ENCODE assay signal across 25 mouse cellular contexts in the genomic region with DNA sequence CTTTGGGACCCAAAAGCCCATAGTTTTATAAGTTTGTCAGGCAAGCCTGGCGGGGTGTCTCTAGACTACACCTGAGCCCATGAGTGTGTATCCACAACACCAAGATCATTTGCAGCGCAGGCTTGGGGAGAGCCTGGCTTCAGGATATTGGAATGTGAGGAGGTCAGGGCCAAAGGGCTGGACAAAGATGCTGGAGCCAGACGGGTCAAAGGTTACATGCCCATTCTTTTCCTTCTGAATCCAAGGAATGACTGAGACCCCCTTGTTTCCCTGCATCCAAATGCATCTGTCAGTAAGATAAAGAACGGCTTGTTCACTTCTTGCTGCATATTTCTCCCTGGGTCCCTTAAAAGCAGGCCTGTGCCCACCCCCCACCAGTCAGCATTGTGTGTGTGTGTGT.
DNase-seq lines count a peak whose midpoint lies in the region; ATAC-seq lines count a peak whose summit lies in the region.
"Had no signal": no experiment of that assay in that cellular context is flagged by ENCODE, and none has a peak within 500 bp of the region (broad histone marks: within the 10 kb centered on the region; RNA-seq: fewer than 3 reads in every experiment).

No protein-coding gene starts in this region.

- H3K4me1 ChIP-seq in hindbrain, embryonic 11.5 days (replicated peaks; ENCODE audit: control insufficient read depth, insufficient read depth, low read length), result no peaks in the 10 kb centered on the region
- peaks cover 12% of the 10 kb centered on the region for H3K4me1 ChIP-seq in hindbrain, embryonic 12.5 days
- no peaks in the 10 kb centered on the region for H3K4me1 ChIP-seq in embryonic facial prominence, embryonic 11.5 days (ENCODE audit: control insufficient read depth, insufficient read depth, low read length)

- H3K27me3 ChIP-seq in hindbrain, embryonic 11.5 days (ENCODE audit: control insufficient read depth, insufficient read depth, low read length), result no peaks in the 10 kb centered on the region
- H3K27me3 ChIP-seq in hindbrain, embryonic 12.5 days, result peaks cover 5% of the 10 kb centered on the region; the same call in 1 of the 2 replicates
- H3K27me3 ChIP-seq in embryonic facial prominence, embryonic 11.5 days (ENCODE audit: control insufficient read depth, insufficient read depth, low read length), result no peaks in the 10 kb centered on the region

- no peaks in the 10 kb centered on the region for H3K9me3 ChIP-seq in hindbrain, embryonic 11.5 days (ENCODE audit: control insufficient read depth, low read length)
- no peaks in the 10 kb centered on the region for H3K9me3 ChIP-seq in hindbrain, embryonic 12.5 days (replicated peaks)
- H3K9me3 ChIP-seq in embryonic facial prominence, embryonic 11.5 days (replicated peaks; ENCODE audit: control insufficient read depth, low read length), result no peaks in the 10 kb centered on the region
- H3K9me3 ChIP-seq: embryonic facial prominence, embryonic 13.5 days; forebrain, embryonic 13.5 days; midbrain, embryonic 13.5 days; neural tube, embryonic 13.5 days had no signal

- H3K4me2 ChIP-seq in hindbrain, embryonic 11.5 days (replicated peaks; ENCODE audit: low read depth, low read length), result no peak overlapping the region
- H3K4me2 ChIP-seq in hindbrain, embryonic 12.5 days (replicated peaks), result no peak overlapping the region
- no peak overlapping the region for H3K4me2 ChIP-seq in embryonic facial prominence, embryonic 11.5 days (ENCODE audit: low read depth, low read length)
- H3K4me2 ChIP-seq: embryonic facial prominence, embryonic 13.5 days; forebrain, embryonic 13.5 days; midbrain, embryonic 13.5 days; neural tube, embryonic 13.5 days had no signal

- H3K27ac ChIP-seq in hindbrain, embryonic 11.5 days (ENCODE audit: low read depth, low read length), result no peak overlapping the region
- no peak overlapping the region for H3K27ac ChIP-seq in hindbrain, embryonic 12.5 days
- H3K27ac ChIP-seq in embryonic facial prominence, embryonic 11.5 days (replicated peaks; ENCODE audit: low read depth, low read length), result no peak overlapping the region
- H3K27ac ChIP-seq: embryonic facial prominence, embryonic 13.5 days; forebrain, embryonic 13.5 days; gastrocnemius, adult 2 months; hindbrain, postnatal 0 days; kidney, postnatal 0 days; macrophage; midbrain, embryonic 13.5 days; neural tube, embryonic 13.5 days had no signal

- H3K4me3 ChIP-seq in hindbrain, embryonic 11.5 days (ENCODE audit: low read depth, low read length), result no peak overlapping the region
- no peak overlapping the region for H3K4me3 ChIP-seq in hindbrain, embryonic 12.5 days
- no peak overlapping the region for H3K4me3 ChIP-seq in embryonic facial prominence, embryonic 11.5 days (ENCODE audit: low read depth, low read length)
- H3K4me3 ChIP-seq: embryonic facial prominence, embryonic 13.5 days; erythroblast, embryonic 14.5 days; forebrain, embryonic 13.5 days; gastrocnemius, adult 2 months; midbrain, embryonic 13.5 days; neural tube, embryonic 13.5 days had no signal

- 33% methylated on average over 4 of the region's 4 CpGs for WGBS in hindbrain, embryonic 11.5 days
- WGBS in hindbrain, embryonic 12.5 days, result 30% methylated on average over 4 of the region's 4 CpGs
- 36% methylated on average over 4 of the region's 4 CpGs for WGBS in embryonic facial prominence, embryonic 11.5 days

- DNase-seq in hindbrain, embryonic 11.5 days (ENCODE audit: low spot score), result peak; percentile 21
- DNase-seq in retina, postnatal 1 day, result peak; percentile 36
- no peak for DNase-seq in retina, embryonic 14.5 days (ENCODE audit: low spot score)
- no peak for DNase-seq in embryonic facial prominence, embryonic 11.5 days (ENCODE audit: low spot score)
- DNase-seq in ovary, postnatal 10 days (ENCODE audit: low spot score), result no peak
- no peak for DNase-seq in layer of hippocampus, postnatal 25 days (ENCODE audit: extremely low spot score in 1 of 2, low spot score in 1 of 2)
- DNase-seq: adrenal gland, postnatal 14 days; cerebellum, adult 8-10 months; cerebellum, postnatal 36 days; gastrocnemius, adult 2 months; heart, postnatal 36 days; left cerebral cortex, postnatal 4 days; thymus, postnatal 14 days had no signal

- H3K9ac ChIP-seq in hindbrain, embryonic 11.5 days (ENCODE audit: low read depth, low read length), result no peak overlapping the region
- no peak overlapping the region for H3K9ac ChIP-seq in hindbrain, embryonic 12.5 days
- H3K9ac ChIP-seq in embryonic facial prominence, embryonic 11.5 days (replicated peaks; ENCODE audit: low read length), result no peak overlapping the region
- H3K9ac ChIP-seq: embryonic facial prominence, embryonic 13.5 days; forebrain, embryonic 13.5 days; midbrain, embryonic 13.5 days; neural tube, embryonic 13.5 days had no signal

- no peaks in the 10 kb centered on the region for H3K36me3 ChIP-seq in hindbrain, embryonic 11.5 days (ENCODE audit: control insufficient read depth, insufficient read depth, low read length)
- no peaks in the 10 kb centered on the region for H3K36me3 ChIP-seq in hindbrain, embryonic 12.5 days
- H3K36me3 ChIP-seq in embryonic facial prominence, embryonic 11.5 days (replicated peaks; ENCODE audit: control insufficient read depth, insufficient read depth, low read depth, low read length), result no peaks in the 10 kb centered on the region
- H3K36me3 ChIP-seq: embryonic facial prominence, embryonic 13.5 days; midbrain, embryonic 13.5 days; neural tube, embryonic 13.5 days had no signal

- no peak for ATAC-seq in hindbrain, embryonic 11.5 days (ENCODE audit: low FRiP score)
- ATAC-seq in hindbrain, embryonic 12.5 days (ENCODE audit: low FRiP score), result no peak
- ATAC-seq in embryonic facial prominence, embryonic 11.5 days (replicated peaks; ENCODE audit: insufficient number of reproducible peaks, low FRiP score, low TSS enrichment, low read depth), result peak; percentile 35; the same call in 1 of the 2 replicates
- ATAC-seq: CD4-positive, CD25-positive, alpha-beta regulatory T cell, adult 4 months; forebrain, embryonic 13.5 days; hindbrain, postnatal 0 days; intestine, postnatal 0 days; lung, postnatal 0 days; midbrain, embryonic 13.5 days had no signal

Comparison
In these comparisons a context has a peak if more than half of its experiments do, and no peak if none do; other contexts are left out.
1. DNase-seq: peak in hindbrain, embryonic 11.5 days (single experiment) and retina, postnatal 1 day (single experiment); none in retina, embryonic 14.5 days (single experiment), embryonic facial prominence, embryonic 11.5 days (single experiment), ovary, postnatal 10 days (single experiment) and layer of hippocampus, postnatal 25 days (0 of 2).